Mouse (Mus musculus) heart, adult 2 months (tissue): ENCODE results near the gene Rasl12. TPM values are rescaled to one million over a fixed set of nuclear protein-coding genes. Genes with fewer than 3 reads are reported as not detected.
A peak's percentile ranks its signal among the peaks of the same experiment; 100 is the strongest.

Experiments
- DNase-seq, 2 experiments: peaks; one replicate each; pipeline ENCODE4 v3.0.0; 2021
- H3K27ac ChIP-seq: fragments of 200-600 bp; 2 replicates; pipeline ENCODE4 v1.8.1; 2022
- H3K27me3 ChIP-seq: fragments of 200-500 bp; 2 replicates; pipeline ENCODE4 v1.6.1; 2012; ENCODE audit warnings: mild to moderate bottlenecking, low read length, inconsistent platforms, mixed read lengths; ENCODE audit not compliant: control insufficient read depth, insufficient read depth
- H3K36me3 ChIP-seq: fragments of 200-500 bp; 2 replicates; pipeline ENCODE4 v1.6.1; 2012; ENCODE audit warnings: low read length, inconsistent platforms; ENCODE audit not compliant: control insufficient read depth, insufficient read depth
- H3K4me1 ChIP-seq: fragments of 200-500 bp; 2 replicates; pipeline ENCODE4 v1.6.1; 2011; ENCODE audit warnings: low read length; ENCODE audit not compliant: control insufficient read depth, insufficient read depth
- H3K4me3 ChIP-seq: fragments of 200-600 bp; 2 replicates; pipeline ENCODE4 v1.8.1; 2022
- H3K79me2 ChIP-seq: fragments of 200-500 bp; replicated peaks from 2 replicates; pipeline ENCODE4 v1.6.1; 2012; ENCODE audit warnings: mild to moderate bottlenecking, inconsistent platforms, low read length, moderate library complexity, mixed read lengths; ENCODE audit not compliant: control insufficient read depth, insufficient read depth
- H3K9ac ChIP-seq: fragments of 200-500 bp; 2 replicates; pipeline ENCODE4 v1.6.1; 2012; ENCODE audit warnings: low read depth, mild to moderate bottlenecking, control low read depth, inconsistent platforms, low read length, mixed read lengths
- CTCF ChIP-seq: fragments of 200-600 bp; IDR thresholded peaks from 2 replicates; pipeline ENCODE4 v1.8.1; 2022; ENCODE audit warnings: antibody characterized with exemption, mild to moderate bottlenecking, moderate library complexity
- EP300 ChIP-seq: fragments of 200-500 bp; IDR thresholded peaks from 2 replicates; pipeline ENCODE4 v1.6.1; 2011; ENCODE audit warnings: low read depth, low read length, control low read depth; ENCODE audit not compliant: insufficient read depth
- POLR2A ChIP-seq: fragments of 200-500 bp; IDR thresholded peaks from 2 replicates; pipeline ENCODE4 v1.6.1; 2011; ENCODE audit warnings: mild to moderate bottlenecking, low read depth, low read length, control low read depth; ENCODE audit not compliant: insufficient read depth
- WGBS: fragments of 180-500 bp; shearing (Covaris S2); methylation state at CpG from one replicate; pipeline ENCODE4 v1.1.7; 2018; 5-methylcytosine and 5-hydroxymethylcytosine counted together
- intact Hi-C: fragments of 180-260 bp; cut with DNase I; formaldehyde crosslinking; loops from one replicate; pipeline ENCODE4 v1.15.1; 2025
- polyA plus RNA-seq: library from polyadenylated mRNA; depleted of rRNA; stranded (reverse); fragments of >200 nt; gene quantifications from 2 replicates; pipeline ENCODE4 v1.2.3, GENCODE M21; 2012; rRNA removed
- total RNA-seq, 2 experiments: library from RNA; stranded (reverse); gene quantifications; 2 replicates each; pipeline ENCODE4 v1.2.3; 2021

Rasl12 gene
- total and polyA plus RNA-seq, 3 experiments = 7.2 to 19.8 (median 8.3) TPM

- intact Hi-C loops = loop anchor here (5.0 kb wide), 1 partner anchor 121 kb away; the partner anchor contains the start of gene Plekho2
- Histone ChIP-seq H3K4me1 (peaks cover 4% of the 10 kb centered on the region; the same call in 1 of the 2 replicates), H3K4me3 (peak within 1 kb of the TSS; percentile 94), H3K36me3 (no peaks in the 10 kb centered on the region), H3K27me3 (no peaks in the 10 kb centered on the region), H3K9ac (peak within 1 kb of the TSS; percentile 89), H3K79me2 (no peaks in the 10 kb centered on the region), H3K27ac (peak within 1 kb of the TSS; percentile 61)
- WGBS = under 1% methylated on average over 53 of the region's 53 CpGs
- DNase-seq = peak; percentile 95 to 98
- TF ChIP-seq CTCF (no peak), EP300 (0 out of 2 replicates have a peak, but pooled peaks have one; percentile 7), POLR2A (peak; percentile 53)
These were observed 62.6 kb downstream of the Rasl12 start, which contains the start of gene Spg21 for GRCm38 (mm10) chr9:65460732-65461442. Gene Spg21, plus strand, starts transcription at chr9:65460947.

DNA sequence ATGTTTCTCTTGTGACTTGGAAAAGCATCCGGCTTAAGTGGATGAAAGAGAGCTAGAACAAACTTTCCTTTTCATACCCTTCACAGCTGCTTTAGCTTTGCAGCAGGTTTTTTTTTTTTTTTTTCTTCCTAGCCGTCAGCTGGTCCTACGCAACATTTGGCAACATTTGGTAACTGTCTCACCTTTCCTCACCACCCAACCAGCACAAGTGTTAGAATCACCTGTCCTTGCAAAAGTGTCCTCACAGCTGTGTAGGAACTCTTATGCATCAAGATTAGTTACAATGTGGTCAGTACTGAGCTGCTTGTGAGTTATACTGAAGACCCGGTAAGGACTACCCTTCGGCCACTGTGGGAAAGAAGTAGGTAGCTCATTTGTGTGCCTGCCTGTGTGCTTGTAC, 64.2 kb downstream of the Rasl12 start:
- Histone ChIP-seq H3K27me3 (no peaks in the 10 kb centered on the region), H3K9ac (no peak overlapping the region), H3K27ac (no peak overlapping the region), H3K4me1 (peaks cover 4% of the 10 kb centered on the region), H3K36me3 (no peaks in the 10 kb centered on the region), H3K4me3 (no peak overlapping the region), H3K79me2 (no peaks in the 10 kb centered on the region)
- 82% methylated on average over 5 of the region's 5 CpGs for WGBS
- no peak for DNase-seq
- intact Hi-C loops = loop anchor here (5.0 kb wide), 1 partner anchor 120 kb away; the partner anchor contains the start of gene Plekho2
- TF ChIP-seq POLR2A (no peak), CTCF (no peak), EP300 (no peak)

DNA sequence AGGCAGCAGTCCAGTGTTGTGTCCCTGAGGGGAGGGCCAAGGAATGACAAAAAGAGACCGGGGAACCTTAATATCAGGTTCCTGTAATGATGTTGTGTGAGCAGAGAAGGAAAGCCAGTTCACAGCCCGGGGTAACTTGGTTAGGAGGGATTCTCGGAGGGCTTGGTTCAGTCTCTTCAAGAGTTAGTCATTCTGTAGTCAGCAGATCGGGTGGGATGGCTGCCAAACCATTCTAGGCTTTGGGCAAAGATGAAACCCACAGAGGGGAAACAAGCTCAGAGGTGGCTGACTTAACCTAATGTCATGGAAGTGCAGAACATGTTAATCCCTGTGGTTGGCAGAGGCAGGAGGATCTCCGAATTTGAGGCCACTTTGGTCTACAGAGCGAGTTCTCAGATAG, 65.9 kb downstream of the Rasl12 start:
- intact Hi-C loops = loop anchor here (5.0 kb wide), 1 partner anchor 118 kb away; the partner anchor contains the start of gene Plekho2
- Histone ChIP-seq H3K4me3 (no peak overlapping the region), H3K79me2 (no peaks in the 10 kb centered on the region), H3K27ac (no peak overlapping the region), H3K4me1 (peaks cover 8% of the 10 kb centered on the region), H3K36me3 (0 out of 2 replicates have a peak, but pooled peaks cover 2% of the 10 kb centered on the region), H3K9ac (no peak overlapping the region), H3K27me3 (no peaks in the 10 kb centered on the region)
- TF ChIP-seq CTCF (no peak), EP300 (no peak), POLR2A (no peak)
- DNase-seq = peak; percentile 25 to 40
- WGBS = 76% methylated on average over 6 of the region's 6 CpGs

Other genes with a start within 250 kb of the Rasl12 start
- 1 to 10 TPM; 2.6 to 3.1 TPM for gene Parp16, start 203.2 kb upstream of the Rasl12 start, total RNA-seq
- gene Parp16, start 203.2 kb upstream of the Rasl12 start, polyA plus RNA-seq = 3.7 and 4.8 TPM in 2 replicates
- gene Cilp, start 133.3 kb upstream of the Rasl12 start, total RNA-seq = 1 to 10 TPM; 3.0 to 4.8 TPM
- 4.8 and 10.1 TPM in 2 replicates for gene Cilp, start 133.3 kb upstream of the Rasl12 start, polyA plus RNA-seq
- gene Clpx, start 104.2 kb upstream of the Rasl12 start, total RNA-seq = 100 to 1,000 TPM in 1 of 2 experiments, 10 to 100 TPM in 1; 98.8 to 114 TPM
- 18.0 and 32.2 TPM in 2 replicates for gene Clpx, start 104.2 kb upstream of the Rasl12 start, polyA plus RNA-seq
- gene Pdcd7, start 52.4 kb upstream of the Rasl12 start, total RNA-seq = 10 to 100 TPM; 13.6 to 13.9 TPM
- 6.6 and 9.7 TPM in 2 replicates for gene Pdcd7, start 52.4 kb upstream of the Rasl12 start, polyA plus RNA-seq
- gene Ubap1l, start 37.5 kb upstream of the Rasl12 start, total RNA-seq = under 1 TPM in 1 of 2 experiments, not detected in 1; 0.18 TPM
- gene Ubap1l, start 37.5 kb upstream of the Rasl12 start, polyA plus RNA-seq = 0.15 and 0.18 TPM in 2 replicates
- 1 to 10 TPM; 2.1 to 2.6 TPM for gene Kbtbd13, start 6.9 kb upstream of the Rasl12 start, total RNA-seq
- gene Kbtbd13, start 6.9 kb upstream of the Rasl12 start, polyA plus RNA-seq = 2.4 and 4.0 TPM in 2 replicates
- not detected for gene Slc51b, start 24.4 kb downstream of the Rasl12 start, total RNA-seq
- not detected in 2 replicates for gene Slc51b, start 24.4 kb downstream of the Rasl12 start, polyA plus RNA-seq
- gene Mtfmt, start 37.3 kb downstream of the Rasl12 start, total RNA-seq = 1 to 10 TPM; 5.8 to 6.2 TPM
- 5.3 and 9.3 TPM in 2 replicates for gene Mtfmt, start 37.3 kb downstream of the Rasl12 start, polyA plus RNA-seq
- 10 to 100 TPM; 11.4 to 12.1 TPM for gene Spg21, start 62.4 kb downstream of the Rasl12 start, total RNA-seq
- gene Spg21, start 62.4 kb downstream of the Rasl12 start, polyA plus RNA-seq = 8.8 and 21.1 TPM in 2 replicates
- gene Ankdd1a, start 121.7 kb downstream of the Rasl12 start, total RNA-seq = not detected
- gene Ankdd1a, start 121.7 kb downstream of the Rasl12 start, polyA plus RNA-seq = not detected in 2 replicates
- 10 to 100 TPM in 1 of 2 experiments, 1 to 10 TPM in 1; 9.9 to 11.1 TPM for gene Plekho2, start 181.5 kb downstream of the Rasl12 start, total RNA-seq
- 16.5 and 18.8 TPM in 2 replicates for gene Plekho2, start 181.5 kb downstream of the Rasl12 start, polyA plus RNA-seq
- gene Pif1, start 188.7 kb downstream of the Rasl12 start, total RNA-seq = not detected
- 0.18 and 0.23 TPM in 2 replicates for gene Pif1, start 188.7 kb downstream of the Rasl12 start, polyA plus RNA-seq
- 10 to 100 TPM; 29.4 to 32.5 TPM for gene Rbpms2, start 231.1 kb downstream of the Rasl12 start, total RNA-seq
- gene Rbpms2, start 231.1 kb downstream of the Rasl12 start, polyA plus RNA-seq = 102 and 105 TPM in 2 replicates